Mouse (Mus musculus) gonadal fat pad, adult 2 months (tissue): ENCODE measurements around the gene Hsdl1. TPM values are rescaled to one million over a fixed set of nuclear protein-coding genes. Genes with fewer than 3 reads are reported as not detected.

Experiments used
- DNase-seq: peaks from one replicate; pipeline ENCODE4 v3.0.0-alpha.2; 2012; ENCODE audit warnings: low read depth
- polyA plus RNA-seq: library from polyadenylated mRNA; depleted of rRNA; stranded (reverse); fragments of >200 nt; gene quantifications from 2 replicates; pipeline ENCODE4 v1.2.3, GENCODE M21; 2012

Hsdl1 gene
- polyA plus RNA-seq, 1 experiment: 26.2 TPM

GRCm38 (mm10) chr8:119580441-119581161, 5.6 kb upstream of the Hsdl1 start:
- DNase-seq: no peak

- DNase-seq: no peak
Observed at GRCm38 (mm10) chr8:119579096-119579495, 4.1 kb upstream of the Hsdl1 start.

GRCm38 (mm10) chr8:119575366-119575726, 363 bp upstream of the Hsdl1 start:
- DNase-seq: no peak

DNA sequence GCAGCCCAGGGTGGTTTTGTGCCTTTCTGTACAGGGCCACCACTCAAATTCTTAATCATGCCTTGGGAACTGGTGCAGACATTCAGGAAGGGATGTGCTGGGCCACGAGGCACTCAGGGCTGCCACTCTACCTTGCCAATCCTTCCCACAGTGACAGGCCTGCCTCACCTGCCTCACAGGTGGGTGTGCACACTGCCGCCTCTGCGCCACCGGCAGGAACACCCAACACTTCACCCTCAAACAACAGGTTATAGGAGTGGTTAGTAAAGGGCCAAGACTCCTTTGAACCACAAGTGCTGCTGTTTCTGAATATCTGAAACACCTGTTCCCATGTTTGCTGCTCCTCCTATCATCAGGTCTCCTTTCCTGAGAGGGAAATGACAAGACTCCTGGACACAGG, 2.6 kb downstream of the Hsdl1 start:
- no peak for DNase-seq

GRCm38 (mm10) chr8:119571135-119571534, 3.8 kb downstream of the Hsdl1 start:
- no peak for DNase-seq

GRCm38 (mm10) chr8:119569881-119570280, 5.1 kb downstream of the Hsdl1 start:
- no peak for DNase-seq

DNA sequence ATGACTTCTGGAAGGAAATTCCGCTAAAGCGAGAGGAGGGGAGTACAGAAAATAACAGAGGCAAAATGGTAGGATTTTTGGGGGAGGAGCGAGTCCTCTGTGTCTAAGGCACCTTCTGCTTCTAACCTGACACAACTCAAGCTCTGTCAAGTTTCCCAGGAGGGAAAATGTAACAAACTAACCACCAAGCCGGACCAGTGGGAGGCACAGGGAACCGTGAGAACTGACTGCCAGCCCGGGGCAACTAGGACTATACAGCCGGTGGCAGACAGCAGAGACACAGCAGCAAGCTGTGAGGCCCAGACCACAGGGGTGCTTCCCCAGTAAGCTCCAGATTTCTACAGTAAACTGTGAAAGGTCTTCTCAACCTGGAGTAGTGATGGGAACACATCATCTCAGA, 6.0 kb downstream of the Hsdl1 start:
- DNase-seq: no peak

- no peak for DNase-seq
Observed at GRCm38 (mm10) chr8:119568251-119568650, 6.7 kb downstream of the Hsdl1 start.

DNA sequence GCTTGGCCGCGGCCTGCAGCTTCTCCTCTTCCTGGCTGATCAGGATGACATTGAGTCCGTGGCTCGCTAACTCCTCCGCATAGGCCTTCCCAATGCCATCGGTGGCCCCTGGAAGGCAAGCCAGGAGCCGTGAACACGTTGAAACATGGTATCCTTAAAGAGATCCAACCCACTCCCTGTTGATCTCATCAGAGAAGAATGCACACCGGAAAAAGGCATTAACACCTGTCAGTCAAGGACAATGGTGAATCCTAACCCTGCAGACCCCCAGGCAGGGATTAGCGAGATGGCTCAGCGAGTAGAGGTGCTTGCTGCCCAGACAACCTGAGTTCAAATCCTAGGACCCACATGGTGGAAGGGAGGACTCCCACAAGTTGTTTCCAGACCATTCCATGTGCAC, 8.6 kb downstream of the Hsdl1 start:
- DNase-seq: peak; percentile 58

- no peak for DNase-seq
Observed at GRCm38 (mm10) chr8:119563849-119564251, 11.1 kb downstream of the Hsdl1 start.

DNA sequence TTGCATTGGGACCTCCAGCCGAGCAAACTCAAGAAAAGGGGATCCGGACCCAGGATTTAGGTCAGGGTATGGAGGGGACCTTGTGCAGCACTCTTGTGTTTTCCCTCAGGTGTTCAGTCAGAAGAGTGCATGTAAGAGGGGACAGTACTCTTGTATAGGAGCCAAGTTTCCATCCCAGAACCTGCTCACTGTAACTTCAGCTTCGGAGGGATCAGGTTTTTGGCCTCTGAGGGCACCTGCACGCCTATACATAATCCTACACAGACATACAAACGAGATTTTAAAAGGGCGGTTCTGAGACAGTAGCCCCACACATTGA, 15.6 kb downstream of the Hsdl1 start:
- no peak for DNase-seq

DNA sequence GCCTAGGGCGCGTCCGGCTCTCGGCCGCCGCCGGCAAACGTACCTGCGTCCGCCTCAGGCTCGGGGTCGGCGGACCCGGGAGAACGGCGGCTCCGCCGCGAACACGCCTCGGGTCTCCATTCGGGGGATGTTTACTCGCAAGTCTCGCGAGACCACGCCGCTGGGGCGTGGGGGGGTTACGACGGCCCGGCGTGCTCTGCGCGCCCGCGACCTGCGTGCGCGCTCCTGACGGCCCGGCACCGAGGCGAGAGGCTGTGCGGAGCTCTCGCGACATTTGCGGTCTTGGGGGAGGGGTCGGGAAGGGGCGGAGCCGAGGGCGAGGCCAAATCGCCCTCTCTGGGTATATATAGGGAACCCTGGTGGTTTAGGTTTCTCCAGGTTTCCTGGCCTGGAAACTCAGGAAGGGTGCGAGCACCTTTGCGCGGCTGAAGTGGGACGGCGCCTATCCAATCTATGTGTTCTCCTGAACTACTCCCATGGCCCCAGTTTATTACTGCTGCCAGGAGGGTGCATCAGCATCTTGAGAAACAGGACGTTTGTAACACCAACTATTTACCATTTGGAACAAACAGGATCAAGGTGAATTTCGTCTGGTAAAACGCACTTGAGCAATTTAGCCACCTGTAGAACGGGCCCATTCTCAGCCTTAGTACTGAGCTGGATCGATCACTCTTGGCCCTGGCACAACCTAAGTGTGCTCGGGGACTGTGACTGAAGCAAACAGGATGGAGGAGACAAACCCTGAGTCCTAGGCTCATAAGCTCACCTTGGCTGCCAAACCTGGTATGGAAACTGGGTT, 16.2 kb downstream of the Hsdl1 start, which contains the start of gene Mbtps1:
Gene Mbtps1 (minus strand): TSS at position 133 of the 799 bp plus-strand sequence.
- peak; percentile 54 for DNase-seq

- DNase-seq: no peak
Observed at GRCm38 (mm10) chr8:119557821-119558602, 17.0 kb downstream of the Hsdl1 start.

DNA sequence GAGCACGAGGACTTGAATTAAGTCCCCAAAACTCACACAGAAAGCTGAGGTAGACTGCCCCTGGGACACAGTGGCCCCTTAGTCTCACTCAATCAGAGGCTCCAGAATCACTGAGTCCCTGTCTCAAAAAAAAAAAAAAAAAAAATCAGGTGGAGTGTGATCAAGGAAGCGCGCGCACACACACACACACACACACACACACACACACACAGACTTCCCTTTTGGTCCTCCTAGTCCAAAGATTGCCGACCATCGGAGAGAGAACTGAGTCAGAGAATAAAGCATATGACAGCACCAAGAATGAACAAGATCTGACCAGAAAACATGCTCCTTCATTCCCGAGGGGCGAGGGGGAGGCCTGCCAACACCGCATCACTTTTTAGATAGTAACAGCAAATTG, 17.9 kb downstream of the Hsdl1 start:
- no peak for DNase-seq

DNA sequence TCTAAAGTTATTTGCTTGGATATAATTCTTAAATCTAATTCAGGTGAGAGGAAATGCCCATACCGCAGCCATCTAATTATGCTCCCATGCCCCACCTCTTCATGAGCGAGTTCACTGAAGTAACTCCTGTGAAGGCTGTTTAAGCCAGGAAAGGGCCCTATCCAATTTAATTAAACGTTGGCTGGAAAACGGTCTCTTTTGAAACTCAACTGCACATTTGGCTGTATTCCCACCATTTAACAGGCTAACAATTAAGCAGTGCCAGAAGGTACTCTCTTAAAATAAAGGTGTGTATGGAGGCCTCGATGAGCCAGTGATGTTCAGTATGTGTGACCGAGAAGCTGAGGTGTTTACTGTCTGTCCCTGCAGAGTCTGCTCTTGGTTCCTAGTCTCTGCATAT, 19.1 kb downstream of the Hsdl1 start:
- DNase-seq: peak; percentile 66

DNA sequence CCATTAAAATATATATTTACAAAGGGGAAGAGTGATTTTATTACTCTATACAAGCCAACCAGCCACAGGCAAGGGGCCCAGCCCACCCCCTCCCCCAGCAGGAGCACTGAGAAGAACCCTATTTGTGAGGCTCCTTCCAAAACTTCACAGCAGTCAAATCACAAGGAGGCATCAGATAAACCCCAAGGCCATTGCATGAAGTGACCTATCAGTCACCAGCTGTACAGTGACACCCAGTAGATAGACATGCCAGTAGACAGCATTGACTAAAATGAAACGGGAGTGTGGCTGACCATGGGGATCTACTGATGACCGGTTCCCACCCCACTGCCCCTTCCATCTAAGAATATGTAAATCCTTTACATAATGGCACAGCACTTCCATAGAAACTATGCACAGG, 22.0 kb downstream of the Hsdl1 start:
- DNase-seq: no peak

DNA sequence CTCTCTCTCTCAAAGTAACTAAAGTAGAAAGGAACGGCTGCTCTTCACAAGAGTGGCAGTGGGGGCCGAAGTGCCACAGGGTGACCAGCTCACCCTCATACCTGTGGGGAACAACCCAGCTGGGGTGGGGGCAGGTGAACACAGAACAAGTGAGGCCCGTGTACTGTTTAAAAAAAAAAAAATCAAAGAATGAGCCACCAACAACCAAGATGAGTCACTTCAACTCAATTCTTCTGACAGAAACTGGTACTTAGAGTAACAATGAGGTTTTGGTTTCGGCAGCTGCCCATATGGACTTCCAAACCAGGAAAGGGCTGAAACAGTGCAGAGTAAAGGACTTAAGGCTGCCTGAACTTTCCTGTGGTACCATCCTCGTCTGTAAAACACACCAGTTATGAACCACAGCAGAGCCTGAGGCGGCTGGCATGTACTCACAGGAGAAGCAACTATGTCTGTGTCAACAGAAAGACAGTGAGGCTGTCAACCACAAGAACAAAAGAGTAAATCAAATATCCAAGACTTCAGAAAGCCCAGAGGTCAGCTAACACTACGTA, 26.3 kb downstream of the Hsdl1 start:
- DNase-seq: peak; percentile 37

- DNase-seq: no peak
Observed at GRCm38 (mm10) chr8:119547019-119547691, 27.8 kb downstream of the Hsdl1 start.

GRCm38 (mm10) chr8:119545791-119546190, 29.2 kb downstream of the Hsdl1 start:
- DNase-seq: no peak

- DNase-seq: peak; percentile 84
Observed at GRCm38 (mm10) chr8:119545180-119545579, 29.8 kb downstream of the Hsdl1 start.

DNA sequence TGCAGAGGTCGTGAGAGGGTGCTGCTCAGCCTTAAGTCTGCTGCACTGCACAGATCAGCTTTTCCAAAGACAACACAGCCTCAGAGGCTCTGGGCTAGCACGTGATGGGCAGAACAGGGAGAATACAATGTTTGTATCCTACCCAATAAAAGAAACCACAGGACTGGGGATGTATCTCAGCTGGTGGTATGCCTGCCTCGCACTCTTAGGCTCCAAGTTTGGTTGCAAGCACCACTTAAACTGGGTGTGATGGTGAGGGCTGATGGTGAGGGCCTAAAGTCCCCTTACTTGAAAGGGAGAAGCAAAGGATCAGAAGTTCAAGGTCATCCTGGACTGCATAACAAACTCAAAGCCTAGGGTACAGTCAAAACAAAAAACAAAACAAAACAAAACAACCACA, 30.4 kb downstream of the Hsdl1 start:
- no peak for DNase-seq

DNA sequence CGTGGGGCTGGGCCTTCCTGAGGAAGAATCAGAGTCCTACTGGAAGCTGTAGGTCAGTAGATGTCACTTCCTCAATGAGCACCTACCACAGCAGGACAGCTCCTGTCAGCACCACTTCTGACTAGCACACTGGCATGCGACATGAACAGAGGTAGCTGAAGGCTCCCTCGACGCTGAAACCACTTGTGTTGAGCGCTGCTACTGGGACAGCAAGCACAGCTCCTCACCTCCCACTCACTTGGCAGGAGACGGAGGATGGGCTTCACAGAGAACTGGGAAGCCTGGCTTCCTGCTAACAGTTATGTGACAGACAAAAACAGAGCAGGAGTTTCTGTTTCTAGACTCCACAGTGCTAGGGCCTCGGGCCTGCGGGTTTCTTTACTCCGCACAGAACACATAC, 43.0 kb downstream of the Hsdl1 start:
- DNase-seq: no peak
